Mouse (Mus musculus) stomach, postnatal 0 days (tissue): Measurements from ENCODE around the gene Tial1. TPM values are rescaled to one million over a fixed set of nuclear protein-coding genes. Genes with fewer than 3 reads are reported as not detected.

Source experiments
- ATAC-seq: fragments of 200-750 bp; cut with Nextera tagmentation; 2 replicates; pipeline ENCODE4 v1.8.0; 2017; ENCODE audit not compliant: low FRiP score, low TSS enrichment
- DNase-seq: peaks from one replicate; pipeline ENCODE4 v3.0.0-alpha.2; 2016; ENCODE audit warnings: low spot score
- H3K27ac ChIP-seq: fragments of 300-500 bp; sonication (generic); replicated peaks from 2 replicates; pipeline ENCODE4 v1.5.1; 2014; ENCODE audit warnings: mild to moderate bottlenecking, control low read depth
- H3K27me3 ChIP-seq: fragments of 300-500 bp; sonication (generic); 2 replicates; pipeline ENCODE4 v1.6.1; 2014; ENCODE audit warnings: low read length; ENCODE audit not compliant: control insufficient read depth, insufficient read depth
- H3K36me3 ChIP-seq: fragments of 300-500 bp; sonication (generic); 2 replicates; pipeline ENCODE4 v1.6.1; 2014; ENCODE audit warnings: low read length, mixed read lengths; ENCODE audit not compliant: control insufficient read depth, insufficient read depth
- H3K4me1 ChIP-seq: fragments of 300-500 bp; sonication (generic); replicated peaks from 2 replicates; pipeline ENCODE4 v1.6.1; 2014; ENCODE audit warnings: antibody characterized with exemption; ENCODE audit not compliant: control insufficient read depth, insufficient read depth
- H3K4me2 ChIP-seq: fragments of 300-500 bp; sonication (generic); replicated peaks from 2 replicates; pipeline ENCODE4 v1.6.1; 2014; ENCODE audit warnings: low read depth, mild to moderate bottlenecking, control low read depth, moderate library complexity
- H3K4me3 ChIP-seq: fragments of 300-500 bp; sonication (generic); 2 replicates; pipeline ENCODE4 v1.5.1; 2014; ENCODE audit warnings: low read depth, low read length, control low read depth
- H3K9ac ChIP-seq: fragments of 300-500 bp; sonication (generic); 2 replicates; pipeline ENCODE4 v1.6.1; 2014; ENCODE audit warnings: mild to moderate bottlenecking, low read length, control low read depth, mixed read lengths
- H3K9me3 ChIP-seq: fragments of 300-500 bp; sonication (generic); 2 replicates; pipeline ENCODE4 v1.6.1; 2016; ENCODE audit warnings: low read length; ENCODE audit not compliant: control insufficient read depth
- CTCF ChIP-seq: IDR thresholded peaks from 2 replicates; pipeline ENCODE4 v1.5.1; 2016; ENCODE audit warnings: antibody characterized with exemption, low read depth, mild to moderate bottlenecking, moderate library complexity
- EP300 ChIP-seq: optimal IDR thresholded peaks from 2 replicates; pipeline ENCODE3; 2016; ENCODE audit warnings: antibody characterized with exemption
- WGBS: fragments of 180-500 bp; shearing (Covaris S2); extraction: QIAGEN DNeasy Blood & Tissue Kit; methylation state at CpG from one replicate; pipeline ENCODE4 v1.1.7; 2014; 5-methylcytosine and 5-hydroxymethylcytosine counted together
- polyA plus RNA-seq: library from polyadenylated mRNA; unstranded; fragments of >200 nt; fragmentation: Nextera tagmentation; extraction: Ambion mirVana; gene quantifications from 2 replicates; pipeline ENCODE4 v1.2.1, GENCODE M21; 2015

The Tial1 gene
- polyA plus RNA-seq, 1 experiment from 2014 or later = 13.1 TPM

- Histone ChIP-seq H3K27ac (no peak overlapping the region), H3K36me3 (no peaks in the 10 kb centered on the region), H3K4me2 (no peak overlapping the region), H3K4me1 (no peaks in the 10 kb centered on the region), H3K9ac (no peak overlapping the region), H3K27me3 (no peaks in the 10 kb centered on the region), H3K4me3 (no peak overlapping the region), H3K9me3 (no peaks in the 10 kb centered on the region)
- DNase-seq (no peak), ATAC-seq (no peak)
- WGBS = 63% methylated on average over 8 of the region's 8 CpGs
- no peak for TF ChIP-seq CTCF
- no peak for TF ChIP-seq EP300
Measured at GRCm38 (mm10) chr7:128414433-128414832, 47.1 kb downstream of the Tial1 start.

- no peaks in the 10 kb centered on the region for H3K4me1 ChIP-seq
- no peak overlapping the region for H3K4me2 ChIP-seq
- no peak overlapping the region for H3K4me3 ChIP-seq
- no peaks in the 10 kb centered on the region for H3K9me3 ChIP-seq
- ATAC-seq (no peak), DNase-seq (no peak)
- WGBS = 63% methylated on average over 10 of the region's 10 CpGs
- H3K27ac ChIP-seq = no peak overlapping the region
- H3K36me3 ChIP-seq = no peaks in the 10 kb centered on the region
- H3K9ac ChIP-seq = no peak overlapping the region
- H3K27me3 ChIP-seq = no peaks in the 10 kb centered on the region
- TF ChIP-seq CTCF (no peak), EP300 (no peak)
Measured at GRCm38 (mm10) chr7:128412071-128412833, 49.3 kb downstream of the Tial1 start.

GRCm38 (mm10) chr7:128410708-128411413 lies 50.7 kb downstream of the Tial1 start:
- H3K4me1 ChIP-seq = no peaks in the 10 kb centered on the region
- H3K4me2 ChIP-seq = no peak overlapping the region
- H3K36me3 ChIP-seq = no peaks in the 10 kb centered on the region
- H3K4me3 ChIP-seq = no peak overlapping the region
- no peaks in the 10 kb centered on the region for H3K9me3 ChIP-seq
- DNase-seq (no peak), ATAC-seq (no peak)
- H3K27me3 ChIP-seq = no peaks in the 10 kb centered on the region
- WGBS = 55% methylated on average over 11 of the region's 11 CpGs
- TF ChIP-seq EP300 = no peak
- TF ChIP-seq CTCF = no peak
- no peak overlapping the region for H3K9ac ChIP-seq
- no peak overlapping the region for H3K27ac ChIP-seq

GRCm38 (mm10) chr7:128408265-128408664 lies 53.3 kb downstream of the Tial1 start:
- no peak for TF ChIP-seq EP300
- TF ChIP-seq CTCF = peak; percentile 50
- no peaks in the 10 kb centered on the region for H3K9me3 ChIP-seq
- DNase-seq (no peak), ATAC-seq (no peak)
- H3K27ac ChIP-seq = no peak overlapping the region
- no peaks in the 10 kb centered on the region for H3K36me3 ChIP-seq
- H3K27me3 ChIP-seq = no peaks in the 10 kb centered on the region
- H3K4me2 ChIP-seq = no peak overlapping the region
- H3K9ac ChIP-seq = no peak overlapping the region
- no peak overlapping the region for H3K4me3 ChIP-seq
- H3K4me1 ChIP-seq = no peaks in the 10 kb centered on the region
- WGBS = 82% methylated on average over 5 of the region's 5 CpGs

- Histone ChIP-seq H3K4me3 (no peak overlapping the region), H3K27ac (no peak overlapping the region), H3K27me3 (no peaks in the 10 kb centered on the region), H3K9me3 (no peaks in the 10 kb centered on the region), H3K36me3 (no peaks in the 10 kb centered on the region), H3K9ac (no peak overlapping the region), H3K4me2 (no peak overlapping the region), H3K4me1 (no peaks in the 10 kb centered on the region)
- TF ChIP-seq CTCF = no peak
- TF ChIP-seq EP300 = no peak
- ATAC-seq (no peak), DNase-seq (no peak)
- WGBS = 64% methylated on average over 6 of the region's 6 CpGs
Measured at GRCm38 (mm10) chr7:128403988-128404387, 57.5 kb downstream of the Tial1 start.

- Histone ChIP-seq H3K4me1 (no peaks in the 10 kb centered on the region), H3K36me3 (no peaks in the 10 kb centered on the region), H3K4me3 (no peak overlapping the region), H3K27ac (no peak overlapping the region), H3K9me3 (no peaks in the 10 kb centered on the region), H3K4me2 (no peak overlapping the region), H3K9ac (no peak overlapping the region), H3K27me3 (no peaks in the 10 kb centered on the region)
- WGBS = 30% methylated on average over 6 of the region's 6 CpGs
- no peak for DNase-seq
- no peak for ATAC-seq
- TF ChIP-seq EP300 = no peak
- no peak for TF ChIP-seq CTCF
Measured at GRCm38 (mm10) chr7:128403586-128403985, 57.9 kb downstream of the Tial1 start.
